Mouse (Mus musculus) midbrain, embryonic 16.5 days (tissue): ENCODE results near the gene Glipr2. TPM values are rescaled to one million over a fixed set of nuclear protein-coding genes. Genes with fewer than 3 reads are reported as not detected.

Experiments
- ATAC-seq: fragments of 200-750 bp; cut with Nextera tagmentation; 2 replicates; pipeline ENCODE4 v1.8.0; 2017; ENCODE audit warnings: moderate TSS enrichment
- H3K27ac ChIP-seq: fragments of 300-500 bp; sonication (generic); 2 replicates; pipeline ENCODE4 v1.5.1; 2014; ENCODE audit warnings: mild to moderate bottlenecking, low read length, mixed read lengths
- H3K27me3 ChIP-seq: fragments of 300-500 bp; sonication (generic); 2 replicates; pipeline ENCODE4 v1.6.1; 2014; ENCODE audit warnings: low read depth, low read length, mixed read lengths; ENCODE audit not compliant: control insufficient read depth, insufficient read depth
- H3K36me3 ChIP-seq: fragments of 300-500 bp; sonication (generic); 2 replicates; pipeline ENCODE4 v1.6.1; 2014; ENCODE audit warnings: mild to moderate bottlenecking, low read length, moderate library complexity, mixed read lengths; ENCODE audit not compliant: control insufficient read depth, insufficient read depth
- H3K4me1 ChIP-seq: fragments of 300-500 bp; sonication (generic); 2 replicates; pipeline ENCODE4 v1.6.1; 2014; ENCODE audit warnings: mild to moderate bottlenecking, low read length, mixed read lengths; ENCODE audit not compliant: control insufficient read depth, insufficient read depth
- H3K4me2 ChIP-seq: fragments of 300-500 bp; sonication (generic); 2 replicates; pipeline ENCODE4 v1.6.1; 2014; ENCODE audit warnings: mild to moderate bottlenecking, low read length, mixed read lengths
- H3K4me3 ChIP-seq: fragments of 300-500 bp; sonication (generic); 2 replicates; pipeline ENCODE4 v1.5.1; 2014; ENCODE audit warnings: low read depth, mild to moderate bottlenecking, low read length, moderate library complexity, mixed read lengths
- H3K9ac ChIP-seq: fragments of 300-500 bp; sonication (generic); 2 replicates; pipeline ENCODE4 v1.6.1; 2014; ENCODE audit warnings: low read depth, low read length, mixed read lengths
- H3K9me3 ChIP-seq: fragments of 300-500 bp; sonication (generic); replicated peaks from 2 replicates; pipeline ENCODE4 v1.6.1; 2014; ENCODE audit warnings: mild to moderate bottlenecking, low read length, mixed read lengths; ENCODE audit not compliant: control insufficient read depth, poor library complexity, severe bottlenecking
- WGBS: fragments of 180-500 bp; shearing (Covaris S2); extraction: QIAGEN DNeasy Blood & Tissue Kit; methylation state at CpG from one replicate; pipeline ENCODE4 v1.1.7; 2014; 5-methylcytosine and 5-hydroxymethylcytosine counted together
- polyA plus RNA-seq: library from polyadenylated mRNA; unstranded; fragments of >200 nt; fragmentation: Nextera tagmentation; extraction: Ambion mirVana; gene quantifications from 2 replicates; pipeline ENCODE4 v1.2.1, GENCODE M21; 2015

Glipr2 gene
- polyA plus RNA-seq, 1 experiment from 2014 or later, result 26.6 TPM

DNA sequence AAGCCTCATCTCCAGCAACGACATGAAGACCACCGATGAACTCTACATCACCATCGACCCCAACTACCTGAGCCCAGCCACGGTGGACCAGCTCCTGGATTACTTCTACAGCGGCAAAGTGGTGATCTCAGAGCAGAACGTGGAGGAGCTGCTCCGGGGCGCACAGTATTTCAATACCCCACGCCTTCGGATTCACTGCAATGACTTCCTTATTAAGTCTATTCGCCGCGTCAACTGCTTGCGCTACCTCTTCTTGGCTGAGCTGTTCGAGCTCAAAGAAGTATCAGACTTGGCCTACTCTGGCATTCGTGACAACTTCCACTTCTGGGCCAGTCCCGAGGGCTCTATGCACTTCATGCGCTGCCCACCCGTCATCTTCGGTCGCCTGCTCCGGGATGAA lies 26.6 kb downstream of the Glipr2 start:
- H3K4me2 ChIP-seq, result no peak overlapping the region
- H3K9ac ChIP-seq, result no peak overlapping the region
- peaks cover 7% of the 10 kb centered on the region for H3K27me3 ChIP-seq
- no peak overlapping the region for H3K4me3 ChIP-seq
- H3K4me1 ChIP-seq, result peaks cover 3% of the 10 kb centered on the region; the same call in 1 of the 2 replicates
- H3K36me3 ChIP-seq, result no peaks in the 10 kb centered on the region
- 95% methylated on average over 22 of the region's 22 CpGs for WGBS
- no peaks in the 10 kb centered on the region for H3K9me3 ChIP-seq
- H3K27ac ChIP-seq, result no peak overlapping the region
- no peak for ATAC-seq

- Histone ChIP-seq H3K9me3 (no peaks in the 10 kb centered on the region), H3K4me3 (no peak overlapping the region), H3K9ac (no peak overlapping the region), H3K27me3 (peaks cover 7% of the 10 kb centered on the region), H3K4me1 (no peaks in the 10 kb centered on the region), H3K27ac (no peak overlapping the region), H3K36me3 (no peaks in the 10 kb centered on the region), H3K4me2 (no peak overlapping the region)
- WGBS, result 93% methylated on average over 19 of the region's 19 CpGs
- no peak for ATAC-seq
These were observed 27.1 kb downstream of the Glipr2 start for GRCm38 (mm10) chr4:43984326-43984725.

GRCm38 (mm10) chr4:43988976-43989375 lies 31.8 kb downstream of the Glipr2 start:
- no peak overlapping the region for H3K9ac ChIP-seq
- WGBS, result 85% methylated on average over 3 of the region's 3 CpGs
- no peak overlapping the region for H3K4me3 ChIP-seq
- H3K27me3 ChIP-seq, result peaks cover 1% of the 10 kb centered on the region
- no peaks in the 10 kb centered on the region for H3K36me3 ChIP-seq
- no peak overlapping the region for H3K27ac ChIP-seq
- no peak for ATAC-seq
- H3K4me2 ChIP-seq, result no peak overlapping the region
- no peaks in the 10 kb centered on the region for H3K9me3 ChIP-seq
- H3K4me1 ChIP-seq, result no peaks in the 10 kb centered on the region

GRCm38 (mm10) chr4:43993072-43993471 lies 35.9 kb downstream of the Glipr2 start:
- ATAC-seq, result no peak
- Histone ChIP-seq H3K4me3 (no peak overlapping the region), H3K9me3 (no peaks in the 10 kb centered on the region), H3K9ac (no peak overlapping the region), H3K4me1 (no peaks in the 10 kb centered on the region), H3K27ac (no peak overlapping the region), H3K27me3 (no peaks in the 10 kb centered on the region), H3K4me2 (no peak overlapping the region), H3K36me3 (no peaks in the 10 kb centered on the region)
- 93% methylated on average over 11 of the region's 11 CpGs for WGBS

DNA sequence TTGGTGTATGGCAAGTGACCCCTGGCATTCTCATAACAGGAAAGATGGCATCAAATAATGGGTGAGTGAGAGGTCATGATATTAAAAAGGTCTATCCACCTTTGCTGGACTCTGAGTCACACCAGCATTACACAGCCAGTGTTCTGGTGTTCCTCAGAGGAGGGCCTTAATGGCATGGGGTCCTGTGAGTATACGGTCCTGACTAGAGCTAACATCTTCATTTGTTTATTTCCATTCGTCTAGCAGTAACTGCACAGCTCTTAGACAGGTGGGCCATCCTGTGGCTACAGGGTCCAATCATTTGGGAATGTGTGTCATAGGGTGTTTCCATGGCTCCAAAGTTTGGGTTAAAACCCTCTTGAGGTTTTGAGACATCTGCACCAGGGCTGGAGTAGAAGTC lies 37.1 kb downstream of the Glipr2 start:
- Histone ChIP-seq H3K4me2 (no peak overlapping the region), H3K9me3 (no peaks in the 10 kb centered on the region), H3K27me3 (no peaks in the 10 kb centered on the region), H3K27ac (no peak overlapping the region), H3K4me3 (no peak overlapping the region), H3K36me3 (no peaks in the 10 kb centered on the region), H3K9ac (no peak overlapping the region), H3K4me1 (no peaks in the 10 kb centered on the region)
- 86% methylated on average over 2 of the region's 2 CpGs for WGBS
- no peak for ATAC-seq

GRCm38 (mm10) chr4:44003622-44004021 lies 46.4 kb downstream of the Glipr2 start:
- 84% methylated on average over 6 of the region's 6 CpGs for WGBS
- H3K4me2 ChIP-seq, result no peak overlapping the region
- H3K4me1 ChIP-seq, result no peaks in the 10 kb centered on the region
- no peaks in the 10 kb centered on the region for H3K9me3 ChIP-seq
- ATAC-seq, result no peak
- H3K4me3 ChIP-seq, result no peak overlapping the region
- H3K27me3 ChIP-seq, result no peaks in the 10 kb centered on the region
- no peak overlapping the region for H3K9ac ChIP-seq
- no peaks in the 10 kb centered on the region for H3K36me3 ChIP-seq
- no peak overlapping the region for H3K27ac ChIP-seq

GRCm38 (mm10) chr4:44004126-44004525 lies 46.9 kb downstream of the Glipr2 start, which contains the start of gene Clta:
Gene Clta, plus strand, starts transcription at chr4:44004452.
- Histone ChIP-seq H3K36me3 (no peaks in the 10 kb centered on the region), H3K4me1 (no peaks in the 10 kb centered on the region), H3K27me3 (no peaks in the 10 kb centered on the region), H3K9ac (no peak within 1 kb of the TSS), H3K4me3 (no peak within 1 kb of the TSS), H3K4me2 (no peak within 1 kb of the TSS), H3K27ac (no peak within 1 kb of the TSS), H3K9me3 (no peaks in the 10 kb centered on the region)
- 91% methylated on average over 5 of the region's 5 CpGs for WGBS
- ATAC-seq, result no peak

GRCm38 (mm10) chr4:44004623-44005409 lies 47.6 kb downstream of the Glipr2 start:
- no peak overlapping the region for H3K27ac ChIP-seq
- WGBS, result 70% methylated on average over 3 of the region's 3 CpGs
- no peaks in the 10 kb centered on the region for H3K27me3 ChIP-seq
- ATAC-seq, result no peak
- no peak overlapping the region for H3K4me2 ChIP-seq
- no peaks in the 10 kb centered on the region for H3K9me3 ChIP-seq
- H3K36me3 ChIP-seq, result no peaks in the 10 kb centered on the region
- no peak overlapping the region for H3K9ac ChIP-seq
- H3K4me3 ChIP-seq, result no peak overlapping the region
- H3K4me1 ChIP-seq, result no peaks in the 10 kb centered on the region

DNA sequence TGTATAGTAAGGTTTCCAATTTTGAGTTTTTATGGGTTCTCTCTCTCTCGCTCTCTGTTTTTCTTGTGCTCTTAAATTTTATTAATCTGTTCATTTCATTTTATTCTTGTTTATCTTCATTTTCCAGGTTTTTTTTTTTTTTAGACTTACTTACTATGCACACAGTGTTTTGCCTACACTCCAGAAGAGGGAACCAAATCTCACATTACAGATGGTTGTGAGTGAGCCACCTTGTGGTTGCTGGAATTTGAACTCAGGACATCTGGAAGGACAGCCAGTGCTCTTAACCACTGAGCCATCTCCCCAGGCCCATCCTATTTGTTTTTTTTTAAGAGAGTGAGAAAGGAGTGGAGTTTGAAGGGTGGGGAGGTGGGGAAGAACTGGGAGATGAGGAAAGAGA lies 53.0 kb downstream of the Glipr2 start:
- Histone ChIP-seq H3K27ac (no peak overlapping the region), H3K36me3 (no peaks in the 10 kb centered on the region), H3K4me3 (no peak overlapping the region), H3K4me2 (no peak overlapping the region), H3K9me3 (no peaks in the 10 kb centered on the region), H3K9ac (no peak overlapping the region), H3K27me3 (no peaks in the 10 kb centered on the region), H3K4me1 (peaks cover 24% of the 10 kb centered on the region)
- no peak for ATAC-seq
- WGBS, result 100% methylated on average over 1 of the region's 1 CpGs
